14 mouse cellular contexts compared by ENCODE assay signal in the genomic region with DNA sequence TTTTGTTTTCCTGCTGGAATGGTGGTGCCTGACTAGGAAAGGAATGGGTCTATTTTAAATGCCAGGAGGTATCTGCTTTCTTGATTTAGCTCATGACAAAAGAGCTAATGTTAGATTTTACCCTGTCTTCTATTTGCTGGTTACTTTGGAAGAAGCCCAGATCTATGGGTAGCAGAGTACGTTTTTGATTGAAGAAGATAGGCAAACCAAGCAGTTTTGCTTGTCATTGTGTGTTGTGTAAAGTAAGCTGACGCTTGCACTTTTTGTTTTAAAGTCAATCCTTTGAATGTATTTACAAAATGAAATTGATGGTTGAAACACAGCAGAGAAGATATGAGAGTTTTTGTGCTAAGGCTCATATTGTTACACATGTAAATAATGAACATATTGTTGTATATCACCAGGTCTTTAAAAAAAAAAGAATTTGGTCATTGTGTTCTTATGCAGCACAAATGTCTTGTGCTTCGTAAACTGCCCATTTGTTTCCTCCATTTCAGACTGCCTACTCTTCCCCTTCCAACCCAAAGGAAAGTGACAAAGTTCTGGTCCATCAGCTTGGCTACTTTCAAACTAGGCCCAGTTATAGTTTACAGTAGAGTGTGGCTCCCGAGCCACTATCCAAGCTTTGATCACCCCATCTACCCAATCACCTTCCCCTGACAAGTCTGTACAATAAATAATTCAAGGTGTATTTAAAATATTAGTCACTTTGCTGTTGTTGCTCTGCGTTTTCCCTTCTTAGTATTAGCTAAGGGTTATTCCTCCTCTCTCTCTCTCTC. TPM values are rescaled to one million over a fixed set of nuclear protein-coding genes. Genes with fewer than 3 reads are reported as not detected.
DNase-seq lines count a peak whose midpoint lies in the region; ATAC-seq and TF ChIP-seq lines count a peak whose summit lies in the region.
"Had no signal": no experiment of that assay in that cellular context is flagged by ENCODE, and none has a peak within 500 bp of the region (broad histone marks: within the 10 kb centered on the region; RNA-seq: fewer than 3 reads in every experiment).

No protein-coding gene starts in this region.

- peak overlapping the region; percentile 57; the same call in 1 of the 2 replicates for H3K27ac ChIP-seq in kidney, postnatal 0 days
- H3K27ac ChIP-seq in forebrain, embryonic 13.5 days: peak overlapping the region; percentile 55
- peak overlapping the region; percentile 99 for H3K27ac ChIP-seq in midbrain, embryonic 10.5 days (replicated peaks)
- H3K27ac ChIP-seq: heart, embryonic 15.5 days; liver, embryonic 14.5 days had no signal

- H3K4me3 ChIP-seq in kidney, postnatal 0 days (replicated peaks; ENCODE audit: low read depth, low read length): 0 out of 2 replicates have a peak overlapping the region, but pooled peaks have one; percentile 7
- peak overlapping the region; percentile 99 for H3K4me3 ChIP-seq in forebrain, embryonic 13.5 days
- H3K4me3 ChIP-seq in midbrain, embryonic 10.5 days: peak overlapping the region; percentile 99
- H3K4me3 ChIP-seq: heart, embryonic 15.5 days had no signal

- no peak for DNase-seq in kidney, postnatal 0 days (ENCODE audit: low spot score)
- DNase-seq in kidney, postnatal 25 days: no peak
- no peak for DNase-seq in midbrain, embryonic 10.5 days (ENCODE audit: low spot score)
- DNase-seq in retina, postnatal 1 day: peak; percentile 25
- DNase-seq: adrenal gland, postnatal 36 days; cerebellum, adult 2 months; gastrocnemius, postnatal 25 days had no signal

- H3K36me3 ChIP-seq in kidney, postnatal 0 days (ENCODE audit: insufficient read depth, low read length): no peaks in the 10 kb centered on the region
- peaks cover 34% of the 10 kb centered on the region for H3K36me3 ChIP-seq in forebrain, embryonic 13.5 days (ENCODE audit: poor library complexity, severe bottlenecking)
- peaks cover 57% of the 10 kb centered on the region for H3K36me3 ChIP-seq in midbrain, embryonic 10.5 days
- H3K36me3 ChIP-seq: heart, embryonic 15.5 days had no signal

- H3K4me2 ChIP-seq in kidney, postnatal 0 days (ENCODE audit: low read length): peak overlapping the region; percentile 48
- H3K4me2 ChIP-seq in forebrain, embryonic 13.5 days: peak overlapping the region; percentile 83
- H3K4me2 ChIP-seq: heart, embryonic 15.5 days had no signal

- 13% methylated on average over 5 of the region's 5 CpGs for WGBS in kidney, postnatal 0 days
- 7% methylated on average over 5 of the region's 5 CpGs for whole genome bisulfite sequencing in forebrain, embryonic 13.5 days
- 11% methylated on average over 5 of the region's 5 CpGs for WGBS in midbrain, embryonic 10.5 days

- H3K9me3 ChIP-seq in kidney, postnatal 0 days (replicated peaks; ENCODE audit: low read length): no peaks in the 10 kb centered on the region
- H3K9me3 ChIP-seq in forebrain, embryonic 13.5 days (replicated peaks): no peaks in the 10 kb centered on the region
- no peaks in the 10 kb centered on the region for H3K9me3 ChIP-seq in midbrain, embryonic 10.5 days (replicated peaks)
- H3K9me3 ChIP-seq: heart, embryonic 15.5 days had no signal

- H3K4me1 ChIP-seq in kidney, postnatal 0 days (replicated peaks; ENCODE audit: insufficient read depth, low read length): peaks cover 2% of the 10 kb centered on the region; the same call in 1 of the 2 replicates
- peaks cover 45% of the 10 kb centered on the region for H3K4me1 ChIP-seq in forebrain, embryonic 13.5 days
- H3K4me1 ChIP-seq in midbrain, embryonic 10.5 days: peaks cover 53% of the 10 kb centered on the region

- no peak for TF ChIP-seq CTCF in kidney, postnatal 0 days (IDR thresholded peaks at IDR 0.05; ENCODE audit: low read depth)

- no peak for ATAC-seq in kidney, postnatal 0 days (replicated peaks; ENCODE audit: low FRiP score, low read depth)
- no peak for ATAC-seq in forebrain, embryonic 13.5 days
- no peak for ATAC-seq in CD4-positive, CD25-positive, alpha-beta regulatory T cell, adult 4 months
- no peak for ATAC-seq in erythroblast, adult 5-6 weeks (replicated peaks; ENCODE audit: low FRiP score, poor library complexity, severe bottlenecking)
- ATAC-seq: intestine, postnatal 0 days; Patski had no signal

- peaks cover 73% of the 10 kb centered on the region for H3K27me3 ChIP-seq in kidney, postnatal 0 days (ENCODE audit: insufficient read depth, low read length)
- H3K27me3 ChIP-seq in forebrain, embryonic 13.5 days: no peaks in the 10 kb centered on the region
- peaks cover 71% of the 10 kb centered on the region for H3K27me3 ChIP-seq in midbrain, embryonic 10.5 days (ENCODE audit: low read depth, poor library complexity, severe bottlenecking)
- H3K27me3 ChIP-seq: Patski had no signal

- no peak overlapping the region for H3K9ac ChIP-seq in kidney, postnatal 0 days (ENCODE audit: low read depth, low read length)
- H3K9ac ChIP-seq in forebrain, embryonic 13.5 days: peak overlapping the region; percentile 93
- H3K9ac ChIP-seq: heart, embryonic 15.5 days; liver, embryonic 14.5 days had no signal

RNA-seq across cellular contexts. Expression of gene Pou3f3, which starts 6.5 kb away (rescaled TPM):
- 12.4 and 13.2 TPM in 2 replicates for polyA plus RNA-seq in kidney, postnatal 0 days (2015; fragmentation: Nextera tagmentation; extraction: Ambion mirVana)
- polyA plus RNA-seq in forebrain, embryonic 13.5 days (2015; fragmentation: Nextera tagmentation; extraction: Ambion mirVana): 37.1 and 44.2 TPM in 2 replicates
- polyA plus RNA-seq in midbrain, embryonic 10.5 days (2016; fragmentation: Nextera tagmentation; extraction: Ambion mirVana): 18.2 and 22.2 TPM in 2 replicates
- under 1 TPM in 1 of 2 experiments, not detected in 1; 0.08 TPM for polyA plus RNA-seq in CD4-positive, CD25-positive, alpha-beta regulatory T cell, adult 4 months (2017; shearing (Covaris generic))
- total RNA-seq in erythroblast, adult 5-6 weeks (2015; ENCODE audit: low replicate concordance): not detected in 2 replicates
- total RNA-seq in erythroblast, adult 5-6 weeks (2017; ENCODE audit: low replicate concordance): 0.14 TPM in 1 of 2 replicates, not detected in the other
- total RNA-seq: gastrocnemius, postnatal 25 days had no signal

Comparison
In these comparisons a context has a peak if more than half of its experiments do, and no peak if none do; other contexts are left out.
1. H3K4me3 ChIP-seq: peak in every context shown above with its lines; median percentile 99 in forebrain, embryonic 13.5 days; 99 in midbrain, embryonic 10.5 days; 7 in kidney, postnatal 0 days.
2. RNA of gene Pou3f3, which starts 6.5 kb away (polyA plus RNA-seq): 37.1 to 44.2 TPM in forebrain, embryonic 13.5 days, 18.2 to 22.2 TPM in midbrain, embryonic 10.5 days and 12.4 to 13.2 TPM in kidney, postnatal 0 days; 0.08 TPM in CD4-positive, CD25-positive, alpha-beta regulatory T cell, adult 4 months; every median in the first group is over 10 times any median in the second.
3. Peak in every context shown above with its lines, with median percentiles within 50 percentile points of each other: H3K27ac ChIP-seq.